Mouse (Mus musculus) kidney, embryonic 14.5 days (tissue): Measurements from ENCODE around the gene Gm11565. TPM values are rescaled to one million over a fixed set of nuclear protein-coding genes. Genes with fewer than 3 reads are reported as not detected.
"Not testable (repeated sequence)": the region's sequence is repeated elsewhere in the genome, so short reads cannot be mapped to it uniquely, and the experiment has no call there.

Source experiments
- ATAC-seq: fragments of 200-750 bp; cut with Nextera tagmentation; 2 replicates; pipeline ENCODE4 v1.8.0; 2017; ENCODE audit warnings: moderate number of reproducible peaks, mild to moderate bottlenecking, moderate TSS enrichment, moderate library complexity; ENCODE audit not compliant: low FRiP score, low TSS enrichment
- H3K27ac ChIP-seq: fragments of 300-500 bp; sonication (generic); 2 replicates; pipeline ENCODE4 v1.5.1; 2014; ENCODE audit warnings: low read depth, mild to moderate bottlenecking, low read length, moderate library complexity, mixed read lengths
- H3K27me3 ChIP-seq: fragments of 300-500 bp; sonication (generic); 2 replicates; pipeline ENCODE4 v1.6.1; 2014; ENCODE audit warnings: mild to moderate bottlenecking, low read length; ENCODE audit not compliant: control insufficient read depth, insufficient read depth
- H3K36me3 ChIP-seq: fragments of 300-500 bp; sonication (generic); 2 replicates; pipeline ENCODE4 v1.6.1; 2014; ENCODE audit warnings: low read length, mixed read lengths; ENCODE audit not compliant: control insufficient read depth, insufficient read depth
- H3K4me1 ChIP-seq: fragments of 300-500 bp; sonication (generic); 2 replicates; pipeline ENCODE4 v1.6.1; 2014; ENCODE audit warnings: low read length, mixed read lengths; ENCODE audit not compliant: control insufficient read depth, insufficient read depth
- H3K4me2 ChIP-seq: fragments of 300-500 bp; sonication (generic); replicated peaks from 2 replicates; pipeline ENCODE4 v1.6.1; 2014; ENCODE audit warnings: low read depth, mild to moderate bottlenecking, low read length
- H3K4me3 ChIP-seq: fragments of 300-500 bp; sonication (generic); 2 replicates; pipeline ENCODE4 v1.5.1; 2014; ENCODE audit warnings: mild to moderate bottlenecking, low read length
- H3K9ac ChIP-seq: fragments of 300-500 bp; sonication (generic); 2 replicates; pipeline ENCODE4 v1.6.1; 2014; ENCODE audit warnings: low read depth, mild to moderate bottlenecking, low read length, moderate library complexity
- H3K9me3 ChIP-seq: fragments of 300-500 bp; sonication (generic); 2 replicates; pipeline ENCODE4 v1.6.1; 2016; ENCODE audit warnings: low read length; ENCODE audit not compliant: control insufficient read depth
- WGBS: fragments of 180-500 bp; shearing (Covaris S2); extraction: QIAGEN DNeasy Blood & Tissue Kit; methylation state at CpG from one replicate; pipeline ENCODE4 v1.1.7; 2014; 5-methylcytosine and 5-hydroxymethylcytosine counted together
- polyA plus RNA-seq: library from polyadenylated mRNA; unstranded; fragments of >200 nt; fragmentation: Nextera tagmentation; extraction: Ambion mirVana; gene quantifications from 2 replicates; pipeline ENCODE4 v1.2.1, GENCODE M21; 2014

Gm11565 gene
- polyA plus RNA-seq, result not detected in 2 replicates

DNA sequence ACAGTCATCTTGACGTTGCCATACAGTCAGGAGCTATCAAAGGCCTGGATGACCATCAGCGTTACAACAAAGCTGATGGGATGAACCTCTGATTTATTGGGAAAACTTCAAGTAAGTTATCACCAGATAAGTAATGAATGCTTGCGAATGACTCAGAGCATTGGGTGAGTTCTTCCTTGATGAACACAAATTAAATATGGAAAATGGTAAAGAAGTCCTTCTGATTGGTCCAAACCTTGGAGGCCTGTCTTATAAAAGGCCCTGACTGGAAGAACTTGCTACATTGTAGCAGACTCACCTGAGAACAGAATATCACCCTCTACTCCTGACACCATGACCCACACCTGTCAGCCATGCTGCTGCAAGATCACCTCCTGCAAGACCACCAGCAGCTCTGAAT is at the start of gene Gm11565:
Gene Gm11565 (plus strand): TSS at position 301 of the 400 bp plus-strand sequence.
- no peaks in the 10 kb centered on the region for H3K36me3 ChIP-seq
- H3K9me3 ChIP-seq, result no peaks in the 10 kb centered on the region
- no peak for ATAC-seq
- WGBS, result 93% methylated on average over 3 of the region's 3 CpGs
- H3K27me3 ChIP-seq, result no peaks in the 10 kb centered on the region
- H3K4me3 ChIP-seq, result no peak within 1 kb of the TSS
- H3K4me1 ChIP-seq, result no peaks in the 10 kb centered on the region
- H3K4me2 ChIP-seq, result no peak within 1 kb of the TSS
- no peak within 1 kb of the TSS for H3K27ac ChIP-seq
- no peak within 1 kb of the TSS for H3K9ac ChIP-seq

DNA sequence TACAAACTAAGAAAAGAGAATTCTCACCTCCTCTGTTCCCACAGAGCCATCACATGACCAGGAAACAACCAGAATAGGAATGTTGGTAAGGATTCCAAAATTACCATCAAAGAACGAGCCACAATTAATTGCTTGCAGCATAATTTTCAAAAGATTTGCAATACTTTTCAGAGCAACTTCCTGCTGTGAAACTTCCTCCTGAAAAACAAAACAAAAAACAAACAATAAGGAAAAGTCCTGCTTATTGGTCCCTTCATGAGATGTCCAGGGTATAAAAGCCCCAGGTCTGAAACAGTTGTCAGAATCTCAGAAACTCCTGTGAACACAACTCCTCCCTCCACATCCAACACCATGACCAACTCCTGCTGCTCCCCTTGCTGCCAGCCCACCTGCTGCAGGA is 41.5 kb upstream of the Gm11565 start, which contains the start of gene Krtap9-1:
Gene Krtap9-1 (plus strand): TSS at position 301 of the 400 bp plus-strand sequence.
- not testable (repeated sequence) for H3K4me2 ChIP-seq, H3K36me3 ChIP-seq, H3K27ac ChIP-seq, H3K9me3 ChIP-seq, H3K27me3 ChIP-seq, H3K9ac ChIP-seq, H3K4me3 ChIP-seq, H3K4me1 ChIP-seq, ATAC-seq
- WGBS, result 67% methylated on average over 1 of the region's 1 CpGs

GRCm38 (mm10) chr11:99878887-99879286 is 35.7 kb upstream of the Gm11565 start, which contains the start of gene Gm11567:
Gene Gm11567 (plus strand): TSS chr11:99879187.
- ATAC-seq, H3K27ac ChIP-seq, H3K36me3 ChIP-seq, H3K4me1 ChIP-seq, H3K4me2 ChIP-seq, H3K9ac ChIP-seq, H3K9me3 ChIP-seq, H3K27me3 ChIP-seq, H3K4me3 ChIP-seq: not testable (repeated sequence)
- 50% methylated on average over 1 of the region's 1 CpGs for WGBS

DNA sequence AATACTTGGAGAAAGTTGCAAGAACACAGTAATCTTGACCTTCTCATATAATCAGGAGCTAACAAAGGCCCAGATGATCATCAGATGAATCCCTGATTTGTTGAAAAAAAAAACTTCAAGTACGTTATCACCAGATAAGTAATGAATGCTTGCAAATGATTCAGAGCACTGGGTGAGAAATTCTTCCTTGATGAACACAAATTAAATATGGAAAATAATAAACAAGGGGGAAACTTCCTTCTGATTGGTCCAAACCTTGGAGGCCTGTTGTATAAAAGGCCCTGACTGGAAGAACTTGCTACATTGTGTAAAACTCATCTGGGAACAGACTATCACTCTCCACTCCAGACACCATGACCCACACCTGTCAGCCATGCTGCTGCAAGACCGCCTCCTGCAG is 6.9 kb upstream of the Gm11565 start, which contains the start of gene Krtap31-1:
Gene Krtap31-1 (plus strand): TSS at position 301 of the 400 bp plus-strand sequence.
- WGBS, result 81% methylated on average over 2 of the region's 2 CpGs
- Histone ChIP-seq H3K9ac (no peak within 1 kb of the TSS), H3K27ac (no peak within 1 kb of the TSS), H3K4me3 (no peak within 1 kb of the TSS), H3K9me3 (no peaks in the 10 kb centered on the region), H3K27me3 (no peaks in the 10 kb centered on the region), H3K4me2 (no peak within 1 kb of the TSS), H3K4me1 (no peaks in the 10 kb centered on the region), H3K36me3 (no peaks in the 10 kb centered on the region)
- no peak for ATAC-seq

GRCm38 (mm10) chr11:99935991-99936390 is 21.4 kb downstream of the Gm11565 start, which contains the start of gene Krtap31-2:
Gene Krtap31-2 (plus strand): TSS chr11:99936291.
- H3K36me3 ChIP-seq, result no peaks in the 10 kb centered on the region
- ATAC-seq, result no peak
- H3K27ac ChIP-seq, result no peak within 1 kb of the TSS
- no peaks in the 10 kb centered on the region for H3K4me1 ChIP-seq
- no peak within 1 kb of the TSS for H3K4me2 ChIP-seq
- no peak within 1 kb of the TSS for H3K4me3 ChIP-seq
- no peaks in the 10 kb centered on the region for H3K27me3 ChIP-seq
- WGBS, result 82% methylated on average over 1 of the region's 1 CpGs
- H3K9me3 ChIP-seq, result no peaks in the 10 kb centered on the region
- no peak within 1 kb of the TSS for H3K9ac ChIP-seq

DNA sequence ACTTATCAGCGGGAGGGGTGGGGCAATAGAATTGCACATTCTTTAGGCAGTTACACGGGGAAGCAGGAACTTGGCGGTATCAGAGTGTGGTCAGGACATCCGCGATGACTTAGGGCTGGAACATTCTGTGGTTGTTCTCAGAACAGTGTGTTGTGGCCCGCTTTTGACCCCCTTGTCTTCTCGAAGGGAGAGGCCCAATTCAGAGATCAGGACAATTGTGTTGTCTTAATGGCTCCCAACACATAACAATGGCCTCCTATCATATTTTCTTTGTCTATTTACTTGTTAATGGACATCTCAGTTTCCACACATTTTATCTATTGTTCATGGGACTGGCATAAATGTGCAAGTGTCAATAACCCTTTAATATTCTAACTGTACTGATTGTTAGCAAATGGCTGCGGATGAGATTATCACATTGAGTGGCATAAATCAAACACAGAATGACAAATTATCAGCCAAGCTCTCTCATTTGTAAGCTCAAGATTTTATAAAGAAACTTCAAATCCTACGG is 23.3 kb downstream of the Gm11565 start:
- ATAC-seq, result no peak
- Histone ChIP-seq H3K4me2 (no peak overlapping the region), H3K4me1 (no peaks in the 10 kb centered on the region), H3K27ac (no peak overlapping the region), H3K9me3 (no peaks in the 10 kb centered on the region), H3K36me3 (no peaks in the 10 kb centered on the region), H3K9ac (no peak overlapping the region), H3K4me3 (no peak overlapping the region), H3K27me3 (no peaks in the 10 kb centered on the region)
- WGBS, result 87% methylated on average over 9 of the region's 9 CpGs

- Histone ChIP-seq H3K36me3 (no peaks in the 10 kb centered on the region), H3K27me3 (no peaks in the 10 kb centered on the region), H3K9ac (no peak within 1 kb of the TSS), H3K27ac (no peak within 1 kb of the TSS), H3K9me3 (no peaks in the 10 kb centered on the region), H3K4me3 (no peak within 1 kb of the TSS), H3K4me2 (no peak within 1 kb of the TSS), H3K4me1 (no peaks in the 10 kb centered on the region)
- no peak for ATAC-seq
- 80% methylated on average over 2 of the region's 2 CpGs for WGBS
Observed at GRCm38 (mm10) chr11:99948175-99948574, 33.6 kb downstream of the Gm11565 start, which contains the start of gene Krtap9-5. Gene Krtap9-5 (plus strand): TSS chr11:99948475.

GRCm38 (mm10) chr11:99964213-99964612 is 49.7 kb downstream of the Gm11565 start:
- Histone ChIP-seq H3K9me3 (no peaks in the 10 kb centered on the region), H3K27me3 (no peaks in the 10 kb centered on the region), H3K4me3 (no peak overlapping the region), H3K4me2 (no peak overlapping the region), H3K27ac (no peak overlapping the region), H3K4me1 (no peaks in the 10 kb centered on the region), H3K9ac (no peak overlapping the region), H3K36me3 (no peaks in the 10 kb centered on the region)
- 43% methylated on average over 6 of the region's 6 CpGs for WGBS
- no peak for ATAC-seq
